Mouse (Mus musculus) G1E (cell line): ENCODE results near the gene Maml2.

Experiments used
- CTCF ChIP-seq: IDR thresholded peaks from 2 replicates; pipeline ENCODE4 v1.5.1; 2012; ENCODE audit warnings: low read depth, low read length, inconsistent platforms, mixed read lengths
- GATA1 ChIP-seq: IDR thresholded peaks from 2 replicates; pipeline ENCODE4 v1.6.1; 2012; ENCODE audit warnings: borderline replicate concordance, low read length, inconsistent platforms, mixed read lengths
- GATA2 ChIP-seq: IDR thresholded peaks from 2 replicates; pipeline ENCODE4 v1.6.1; 2012; ENCODE audit warnings: low read depth, low read length, inconsistent platforms, borderline replicate concordance
- POLR2AphosphoS5 ChIP-seq: IDR thresholded peaks from 2 replicates; pipeline ENCODE4 v1.6.1; 2012; ENCODE audit warnings: low read depth, low read length, inconsistent platforms; ENCODE audit not compliant: insufficient replicate concordance
- TAL1 ChIP-seq: conservative IDR thresholded peaks from 2 replicates; pipeline ENCODE4 v1.6.1; 2012; ENCODE audit warnings: low read depth, low read length, inconsistent platforms, mixed read lengths

DNA sequence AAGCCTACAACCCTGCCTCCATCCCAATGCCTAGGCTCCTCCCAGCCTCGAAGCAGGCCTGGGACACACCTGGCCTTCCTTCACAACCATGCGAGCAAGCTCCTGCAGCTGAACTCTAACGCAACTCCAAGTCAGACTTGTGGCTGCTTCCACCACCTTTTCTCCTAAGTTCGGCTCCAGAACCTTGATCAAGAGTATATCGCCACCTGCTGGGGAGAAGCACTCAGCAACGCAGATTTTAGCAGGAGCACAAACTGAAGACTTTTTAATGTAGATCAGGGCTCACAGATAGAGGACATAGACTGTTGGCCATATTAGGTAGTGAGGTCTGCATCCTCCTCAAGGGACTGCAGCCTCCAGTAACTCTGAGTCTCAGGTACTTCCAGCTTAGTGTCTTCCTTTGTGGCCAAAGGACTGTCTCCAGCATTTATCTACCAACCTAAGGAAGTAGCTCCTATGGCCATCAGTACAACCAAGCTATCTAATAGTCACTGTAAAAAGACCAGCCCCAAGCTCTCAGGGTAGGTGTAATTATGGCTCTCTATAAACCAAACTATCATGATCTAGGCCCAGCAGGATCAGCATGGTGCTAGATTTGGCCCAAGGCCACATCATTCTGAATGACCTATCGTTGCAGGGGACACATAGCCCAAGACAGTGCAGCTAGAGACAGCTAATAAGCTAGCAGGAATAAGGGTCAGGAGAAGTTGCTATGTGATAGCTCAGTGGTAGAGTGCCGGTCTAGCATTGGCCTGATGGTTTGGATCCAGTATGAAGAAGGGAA is 418.8 kb downstream of the Maml2 start:
- TF ChIP-seq CTCF (peak; percentile 54; the same call in 1 of the 2 replicates), TAL1 (no peak), GATA1 (no peak), POLR2AphosphoS5 (no peak), GATA2 (no peak)
